Mouse (Mus musculus): ENCODE results near the gene Ttll1.

Ttll1 gene

GRCm38 (mm10) chr15:83455034-83455433, 55.7 kb downstream of the Ttll1 start:
- no peak for DNase-seq (ENCODE audit: low spot score)

- DNase-seq (ENCODE audit: low spot score), result no peak
Observed at GRCm38 (mm10) chr15:83454419-83454818, 56.3 kb downstream of the Ttll1 start.

GRCm38 (mm10) chr15:83453879-83454278, 56.8 kb downstream of the Ttll1 start:
- DNase-seq (ENCODE audit: low spot score), result no peak

- DNase-seq (ENCODE audit: low spot score), result no peak
Observed at GRCm38 (mm10) chr15:83452219-83452760, 58.4 kb downstream of the Ttll1 start.

GRCm38 (mm10) chr15:83451621-83452210, 59.0 kb downstream of the Ttll1 start:
- DNase-seq (ENCODE audit: low spot score), result no peak

GRCm38 (mm10) chr15:83450007-83450406, 60.7 kb downstream of the Ttll1 start:
- no peak for DNase-seq (ENCODE audit: low spot score)

GRCm38 (mm10) chr15:83448646-83449045, 62.0 kb downstream of the Ttll1 start:
- no peak for DNase-seq (ENCODE audit: low spot score)

- DNase-seq (ENCODE audit: low spot score), result no peak
Observed at GRCm38 (mm10) chr15:83447791-83448544, 62.7 kb downstream of the Ttll1 start.

- no peak for DNase-seq (ENCODE audit: low spot score)
Observed at GRCm38 (mm10) chr15:83445908-83446307, 64.8 kb downstream of the Ttll1 start.

- DNase-seq (ENCODE audit: low spot score), result no peak
Observed at GRCm38 (mm10) chr15:83445383-83445782, 65.3 kb downstream of the Ttll1 start.

- no peak for DNase-seq (ENCODE audit: low spot score)
Observed at GRCm38 (mm10) chr15:83444425-83444824, 66.3 kb downstream of the Ttll1 start.

GRCm38 (mm10) chr15:83442495-83443037, 68.1 kb downstream of the Ttll1 start:
- DNase-seq (ENCODE audit: low spot score), result no peak

GRCm38 (mm10) chr15:83440726-83441125, 70.0 kb downstream of the Ttll1 start:
- DNase-seq (ENCODE audit: low spot score), result no peak

GRCm38 (mm10) chr15:83436541-83436940, 74.2 kb downstream of the Ttll1 start:
- DNase-seq (ENCODE audit: low spot score), result no peak

- DNase-seq (ENCODE audit: low spot score), result no peak
Observed at GRCm38 (mm10) chr15:83435324-83436090, 75.2 kb downstream of the Ttll1 start.

- no peak for DNase-seq (ENCODE audit: low spot score)
Observed at GRCm38 (mm10) chr15:83434692-83435091, 76.0 kb downstream of the Ttll1 start.

Measured in testis, postnatal 10 days (tissue).